Mouse (Mus musculus): ENCODE measurements around the gene Gm10447.

Gm10447 gene

DNA sequence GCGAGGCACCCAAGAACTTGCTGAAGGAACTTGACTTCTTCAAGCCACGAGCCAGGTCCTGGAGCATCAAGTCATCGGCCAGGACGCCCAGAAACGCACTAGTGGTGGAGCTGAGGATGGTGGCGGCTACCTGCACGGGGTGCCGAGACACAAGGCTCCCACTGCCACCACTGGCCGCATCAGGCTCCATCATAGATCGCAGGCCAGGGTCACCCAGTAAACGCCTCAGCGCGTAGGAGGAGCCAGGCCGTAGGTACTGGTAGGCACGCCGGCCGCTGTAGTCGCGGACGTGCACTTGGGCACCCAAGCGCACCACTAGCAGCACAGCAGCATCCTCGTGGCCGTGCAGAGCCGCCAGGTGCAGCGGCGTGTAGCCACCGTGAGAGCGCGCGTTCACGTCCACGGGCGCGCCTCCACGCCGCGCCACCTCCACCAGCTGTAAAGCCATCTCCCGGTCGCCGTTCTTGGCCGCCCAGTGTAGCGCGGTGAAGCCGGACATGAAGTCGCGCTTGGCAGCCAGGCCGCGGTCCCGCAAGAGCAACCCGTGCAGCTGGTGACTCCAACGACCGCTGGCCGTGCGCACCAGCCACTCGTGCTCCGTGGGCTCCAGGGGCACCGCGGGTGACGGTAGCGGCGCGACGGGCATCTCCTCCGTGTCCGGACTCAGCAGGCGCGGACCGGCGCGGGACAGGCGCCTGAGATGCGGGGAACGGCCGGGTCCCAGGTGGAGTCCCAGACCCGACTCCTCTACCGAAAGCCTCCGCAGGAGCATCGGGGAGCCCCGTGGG, 21.7 kb upstream of the Gm10447 start:
- DNase-seq: no peak

DNA sequence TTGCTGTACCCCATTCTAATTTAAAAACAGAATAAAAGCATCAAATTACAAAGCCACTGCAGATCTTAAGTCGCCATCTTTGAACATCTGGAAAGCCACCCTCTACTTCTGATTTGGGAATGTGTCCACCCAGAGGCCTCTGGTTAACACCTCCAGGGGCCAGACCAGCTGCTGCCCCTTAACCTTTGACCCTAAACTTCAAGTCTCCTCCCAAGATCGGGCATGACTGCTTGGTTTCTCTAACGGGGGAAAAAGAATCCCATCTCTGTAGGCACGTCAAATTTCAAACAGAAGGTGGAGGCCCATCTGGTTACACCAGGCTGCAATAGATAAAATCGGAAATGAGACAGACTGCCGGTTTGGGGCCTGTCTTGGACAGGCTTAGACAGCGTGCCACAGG, 20.9 kb upstream of the Gm10447 start:
- no peak for DNase-seq

DNA sequence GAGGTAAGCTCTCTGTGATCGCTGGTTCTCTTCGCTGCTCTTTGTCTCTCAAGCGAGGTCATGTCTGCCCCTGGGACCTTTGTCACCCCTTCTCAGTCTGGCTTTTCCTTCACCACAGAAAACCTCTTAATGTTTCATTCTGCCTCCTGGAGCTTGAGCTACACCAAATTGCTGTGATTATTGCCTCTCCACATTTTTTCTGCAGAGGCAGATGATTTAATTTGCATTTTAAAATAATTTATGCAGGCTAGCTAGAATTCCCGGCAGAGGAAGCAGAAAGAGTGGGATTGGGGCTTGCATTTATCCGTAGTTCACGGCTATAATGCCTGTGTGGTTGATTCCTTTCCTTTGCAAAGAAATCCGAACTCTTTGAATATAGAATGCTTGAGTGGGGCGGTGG, 18.7 kb upstream of the Gm10447 start:
- DNase-seq: no peak

DNA sequence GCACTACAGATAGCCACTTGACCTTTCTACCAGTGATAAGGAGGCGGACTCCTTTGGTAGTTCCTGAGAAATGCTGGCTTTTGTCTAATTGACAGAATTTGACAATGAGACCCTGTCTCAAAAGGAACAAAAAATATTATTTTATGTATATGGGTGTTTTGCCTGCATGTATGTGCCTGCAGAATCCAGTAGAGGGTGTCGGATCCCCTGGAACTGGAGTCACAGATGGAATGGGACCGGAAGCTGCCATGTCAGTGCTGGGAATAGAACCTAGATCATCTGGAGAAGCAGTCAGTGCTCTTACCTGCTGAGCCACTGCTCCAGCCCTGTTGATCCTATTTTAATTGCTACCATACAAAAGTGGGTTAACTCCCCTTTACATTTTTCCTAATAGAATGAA, 15.8 kb upstream of the Gm10447 start:
- no peak for DNase-seq

DNA sequence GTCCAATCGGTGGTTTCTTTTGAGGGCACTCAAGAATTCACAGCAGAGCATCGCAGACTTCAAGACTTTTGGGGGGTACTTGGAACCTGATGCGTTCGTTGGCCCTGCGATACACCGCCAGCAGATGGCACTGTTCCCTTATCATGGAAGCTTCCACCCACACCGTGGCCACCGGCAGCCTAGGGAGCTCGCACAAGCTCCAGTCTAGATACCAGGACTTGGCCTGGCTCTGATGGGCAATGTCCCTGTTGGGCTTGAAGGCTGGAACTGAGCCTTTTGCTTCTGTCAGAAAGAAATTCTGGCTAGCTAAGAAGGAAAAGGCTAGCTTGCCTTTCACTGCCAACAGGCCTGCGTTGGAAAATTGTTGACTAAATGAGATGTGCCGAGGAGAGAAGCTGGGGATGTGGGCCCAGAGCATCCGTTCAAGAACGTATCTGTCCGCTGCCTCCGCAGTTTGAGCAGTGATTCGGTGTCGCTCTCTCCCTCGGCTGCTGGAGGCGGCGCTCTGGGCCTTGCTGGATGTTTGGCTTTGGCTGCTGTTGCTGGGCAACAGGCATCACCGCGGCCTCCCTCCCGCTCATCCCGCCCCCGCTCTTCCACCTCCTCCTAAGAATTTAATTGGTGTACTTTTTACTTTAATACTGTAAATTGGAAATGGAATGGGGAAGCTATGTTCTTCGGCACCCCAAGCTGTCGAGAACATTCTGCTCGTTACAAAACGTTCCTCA, 13.2 kb upstream of the Gm10447 start, which contains the start of gene Gm9837:
TSS of gene Gm9837 (minus strand) at position 512 of the 728 bp plus-strand sequence.
- DNase-seq: peak; percentile 93

DNA sequence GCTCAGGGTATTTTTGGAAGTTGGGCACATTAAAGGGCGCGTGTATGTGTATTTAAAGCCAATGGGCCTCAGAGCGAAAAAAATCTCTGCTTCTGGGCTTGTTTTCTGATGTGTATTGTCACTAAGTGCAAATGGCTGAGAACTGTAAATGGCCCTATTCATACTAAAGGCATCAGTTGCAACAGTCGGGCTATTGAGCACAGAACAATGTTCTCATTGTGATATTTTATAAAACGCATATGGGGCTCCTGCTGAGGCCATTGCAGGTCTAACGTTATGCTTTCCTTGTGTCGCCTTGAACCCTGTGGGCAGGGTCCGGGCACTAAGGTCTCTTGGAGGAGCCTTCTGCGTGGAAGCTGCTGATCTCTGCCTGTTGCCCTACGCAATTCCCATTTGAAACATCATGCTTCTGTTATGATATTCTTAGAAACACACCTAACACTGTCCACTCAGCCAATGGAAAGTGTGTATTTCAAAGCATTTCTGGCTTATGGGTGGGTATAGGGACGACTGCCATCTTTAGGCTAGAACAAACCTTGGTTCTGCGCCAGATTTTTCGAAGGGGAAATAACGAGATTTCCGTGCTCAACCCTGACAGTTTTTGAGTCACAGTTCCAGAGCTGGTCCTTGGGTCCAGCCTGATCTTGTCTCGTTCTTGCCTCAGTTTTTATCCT, 12.5 kb upstream of the Gm10447 start:
- no peak for DNase-seq

DNA sequence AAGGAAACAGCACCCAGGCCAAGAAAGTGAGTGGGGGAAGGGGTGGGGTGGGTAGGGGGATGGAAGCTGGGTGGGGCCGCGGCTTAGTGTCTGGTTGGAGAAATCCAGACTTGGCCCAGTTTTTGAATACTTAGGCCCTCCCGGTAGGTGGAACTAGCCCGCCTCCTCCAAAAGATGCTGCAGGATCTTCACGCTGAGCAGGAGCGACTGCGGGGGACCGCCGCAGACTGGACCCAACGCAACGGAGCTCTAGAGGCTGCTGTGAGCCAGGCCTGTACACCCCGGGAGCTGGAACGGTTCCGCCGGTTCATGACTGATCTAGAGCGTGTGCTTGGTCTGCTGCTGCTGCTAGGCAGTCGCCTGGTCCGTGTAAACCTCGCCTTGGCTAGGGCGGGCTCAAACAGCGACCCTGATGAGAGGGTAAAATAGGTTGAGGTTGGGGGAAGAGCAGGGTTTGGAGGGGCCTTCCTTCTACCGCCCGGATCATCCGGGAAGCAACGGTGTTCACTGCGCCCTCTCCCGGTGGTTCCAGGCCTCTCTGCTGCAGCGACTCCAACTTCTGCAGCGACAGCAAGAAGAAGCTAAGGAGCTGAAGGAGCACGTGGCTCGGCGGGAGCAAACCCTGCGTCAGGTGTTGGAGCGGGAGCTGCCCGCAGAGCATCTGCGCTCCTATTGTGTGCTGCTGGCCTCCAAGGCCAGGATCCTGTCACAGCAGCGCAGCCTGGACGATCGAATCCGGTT, 9.5 kb upstream of the Gm10447 start:
- peak; percentile 87 for DNase-seq

DNA sequence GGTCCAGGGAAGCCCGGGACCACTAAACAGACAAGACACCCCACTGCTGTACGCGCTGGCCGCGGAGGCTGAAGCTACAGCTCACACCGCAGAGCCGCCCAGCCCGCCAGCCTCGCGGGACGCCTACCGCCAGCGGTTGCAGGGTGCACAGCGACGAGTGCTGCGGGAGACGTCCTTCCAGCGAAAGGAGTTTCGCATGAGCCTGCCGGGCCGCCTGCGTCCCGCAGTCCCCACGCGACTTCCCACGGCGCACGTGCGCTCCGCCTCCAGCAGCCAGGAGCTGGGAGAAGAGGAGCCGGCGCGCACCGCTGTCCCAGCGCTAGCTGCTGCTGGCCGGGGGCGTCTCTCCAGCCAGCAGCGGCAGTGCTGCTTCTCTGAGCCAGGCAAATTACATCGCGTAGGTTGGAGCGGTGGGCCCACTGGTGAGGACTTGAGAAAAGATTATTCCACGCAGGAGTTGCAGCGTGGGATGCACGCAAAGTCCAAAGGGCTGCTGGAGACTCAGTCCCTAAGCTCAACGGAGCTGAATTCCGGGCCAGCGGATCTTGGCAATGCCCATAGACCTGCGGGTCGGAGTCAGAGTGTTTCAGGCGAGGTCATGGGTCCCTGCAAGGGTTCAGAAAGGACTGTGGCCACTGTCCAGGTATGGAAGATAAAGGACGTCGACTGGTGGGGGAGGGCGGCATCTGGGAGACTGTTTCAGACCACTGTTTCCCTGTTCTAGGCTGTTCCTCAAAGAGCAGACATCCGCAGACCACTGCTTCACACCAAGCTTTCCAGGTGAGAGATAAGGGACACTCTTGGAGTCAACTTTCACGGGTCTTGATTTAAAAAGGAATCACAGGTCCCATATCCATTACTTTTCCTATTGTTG, 6.9 kb upstream of the Gm10447 start:
- DNase-seq: no peak

DNA sequence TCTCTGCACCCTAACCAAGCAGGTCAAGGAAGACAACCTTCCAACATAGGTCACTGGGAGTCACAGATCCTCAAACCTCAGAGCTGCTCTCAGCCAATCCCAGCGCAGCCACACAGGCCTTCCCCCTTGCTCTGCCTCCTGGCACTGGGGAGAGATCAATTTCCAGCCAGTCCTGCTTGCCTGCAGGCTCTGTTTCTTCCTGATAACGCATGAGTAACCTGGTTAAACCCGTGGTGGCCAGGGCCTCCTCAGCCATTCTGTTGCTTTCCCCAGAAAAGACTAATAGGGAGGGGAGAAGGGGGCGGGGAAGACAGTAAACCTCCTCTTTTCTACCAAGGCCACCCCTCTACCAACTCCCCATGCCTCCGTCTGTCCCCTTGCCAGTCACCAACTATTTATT, 4.8 kb upstream of the Gm10447 start:
- DNase-seq: no peak

DNA sequence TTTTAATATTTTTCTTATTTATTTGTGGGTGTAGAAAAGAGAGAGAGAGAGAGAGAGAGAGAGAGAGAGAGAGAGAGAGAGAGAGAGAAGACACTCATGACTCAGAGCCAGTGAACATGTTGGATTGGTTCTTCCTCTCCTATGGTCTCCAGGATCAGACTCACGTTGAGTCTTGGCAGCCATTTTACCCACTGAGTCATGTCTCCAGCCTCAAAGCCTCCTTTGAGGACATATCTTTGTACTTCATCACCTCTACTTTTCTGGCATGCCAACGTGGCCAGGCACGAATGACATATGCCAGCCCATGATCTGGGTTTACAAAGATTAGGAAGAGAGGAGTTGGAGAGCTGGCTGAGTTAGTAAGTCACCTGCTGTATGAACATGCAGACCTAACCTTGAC, 3.3 kb upstream of the Gm10447 start:
- DNase-seq: no peak

DNA sequence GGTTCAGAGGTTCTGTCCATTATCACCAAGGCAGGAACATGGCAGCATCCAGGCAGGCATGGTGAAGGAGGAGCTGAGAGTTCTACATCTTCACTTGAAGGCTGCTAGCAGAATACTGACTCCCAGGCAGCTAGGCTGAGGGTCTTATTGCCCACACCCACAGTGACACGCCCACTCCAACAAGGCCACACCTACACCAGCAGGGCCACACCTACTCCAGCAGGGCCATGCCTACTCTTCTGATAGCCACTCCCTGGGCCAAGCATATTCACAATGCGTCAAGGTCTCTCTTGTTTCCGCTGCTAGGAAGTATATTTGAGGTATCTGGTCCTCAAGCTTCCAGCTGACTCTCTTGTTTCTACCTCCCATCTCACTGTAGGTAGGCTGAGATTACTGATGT, 2.1 kb upstream of the Gm10447 start:
- no peak for DNase-seq

DNA sequence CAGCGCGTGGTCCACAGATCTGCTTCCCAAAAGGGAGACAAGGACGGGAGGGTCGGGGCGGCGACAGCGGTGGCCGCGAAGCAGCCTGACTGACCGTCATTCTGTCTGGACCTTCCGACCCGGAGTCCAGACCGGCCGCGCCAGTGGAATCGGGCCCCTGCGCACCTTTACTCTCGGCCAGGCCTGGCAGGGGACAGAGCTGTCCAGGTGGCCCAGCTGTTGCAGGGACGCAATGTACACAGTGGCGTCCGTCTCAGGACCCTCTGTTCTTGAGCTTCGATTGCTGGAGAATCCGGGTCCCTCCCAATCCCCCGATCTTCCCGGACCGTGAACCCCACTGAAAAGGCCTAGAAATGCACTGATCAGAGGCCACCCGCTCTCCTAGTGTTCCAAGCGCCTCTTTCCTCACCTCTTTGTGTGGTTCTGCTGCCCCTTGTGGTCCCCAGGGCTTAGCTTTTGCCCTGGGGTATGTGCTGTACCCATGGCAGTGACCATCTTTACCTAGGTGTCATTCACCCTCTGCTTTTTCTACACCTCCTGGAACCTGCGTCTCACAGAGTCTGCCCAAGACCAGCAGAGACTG, 553 bp upstream of the Gm10447 start:
- peak; percentile 26 for DNase-seq

DNA sequence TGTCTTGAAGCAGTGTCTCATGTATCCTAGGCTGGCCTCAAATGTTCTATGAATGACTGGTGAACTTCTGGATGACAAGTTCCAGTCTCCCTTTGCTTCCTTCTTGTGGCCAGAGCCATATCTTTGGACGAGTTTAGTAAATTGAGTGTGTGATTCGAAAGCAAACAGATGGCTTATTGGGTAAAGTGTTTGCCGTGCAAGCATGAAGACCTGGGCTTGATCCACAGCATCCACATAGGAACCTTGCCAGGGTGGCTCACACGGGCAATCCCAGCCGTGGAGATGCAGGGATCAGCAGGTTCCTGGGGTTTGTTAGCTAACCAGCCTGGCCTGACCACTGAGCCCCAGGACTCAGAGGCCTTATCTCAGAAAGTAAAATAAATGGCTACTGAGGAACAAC, 3.9 kb downstream of the Gm10447 start:
- DNase-seq: no peak

DNA sequence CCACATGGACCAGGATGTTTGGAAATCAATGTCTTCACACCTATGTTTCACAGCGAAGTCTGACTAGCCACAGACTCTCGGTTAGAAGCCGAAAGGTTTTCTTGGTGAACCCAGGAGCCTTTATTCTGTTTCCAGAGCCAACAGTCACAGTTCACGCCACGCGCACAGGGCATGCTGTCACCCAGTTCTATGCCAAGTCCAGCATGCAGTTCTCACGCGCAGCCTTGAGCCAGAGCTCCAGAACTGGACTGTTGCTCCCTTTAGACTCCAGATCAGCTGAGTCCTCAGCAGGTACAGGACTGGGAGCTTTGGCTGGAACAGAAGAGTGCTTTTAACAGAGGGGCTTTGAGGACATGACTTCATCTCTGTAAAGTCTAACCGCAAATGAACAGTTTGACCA, 4.5 kb downstream of the Gm10447 start:
- no peak for DNase-seq

DNA sequence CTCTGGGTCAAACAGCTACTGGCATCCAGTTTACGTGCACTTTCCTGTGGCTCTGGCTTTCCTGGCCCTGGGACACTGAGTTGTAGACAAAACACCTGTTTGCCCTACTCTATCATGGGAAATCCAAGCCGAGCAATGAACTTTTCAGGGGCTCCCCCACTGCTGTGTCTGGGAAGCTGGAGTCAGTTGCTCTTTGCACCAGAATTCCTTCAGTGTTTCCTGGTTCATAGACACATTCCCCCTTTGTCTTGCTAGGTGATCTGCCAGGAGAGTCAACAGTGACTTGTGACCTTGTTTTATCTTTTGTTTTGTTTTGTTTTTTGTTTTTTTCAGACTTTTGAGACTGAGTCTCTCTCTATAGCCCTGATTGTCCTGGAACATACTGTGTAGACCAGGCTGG, 5.5 kb downstream of the Gm10447 start:
- no peak for DNase-seq

DNA sequence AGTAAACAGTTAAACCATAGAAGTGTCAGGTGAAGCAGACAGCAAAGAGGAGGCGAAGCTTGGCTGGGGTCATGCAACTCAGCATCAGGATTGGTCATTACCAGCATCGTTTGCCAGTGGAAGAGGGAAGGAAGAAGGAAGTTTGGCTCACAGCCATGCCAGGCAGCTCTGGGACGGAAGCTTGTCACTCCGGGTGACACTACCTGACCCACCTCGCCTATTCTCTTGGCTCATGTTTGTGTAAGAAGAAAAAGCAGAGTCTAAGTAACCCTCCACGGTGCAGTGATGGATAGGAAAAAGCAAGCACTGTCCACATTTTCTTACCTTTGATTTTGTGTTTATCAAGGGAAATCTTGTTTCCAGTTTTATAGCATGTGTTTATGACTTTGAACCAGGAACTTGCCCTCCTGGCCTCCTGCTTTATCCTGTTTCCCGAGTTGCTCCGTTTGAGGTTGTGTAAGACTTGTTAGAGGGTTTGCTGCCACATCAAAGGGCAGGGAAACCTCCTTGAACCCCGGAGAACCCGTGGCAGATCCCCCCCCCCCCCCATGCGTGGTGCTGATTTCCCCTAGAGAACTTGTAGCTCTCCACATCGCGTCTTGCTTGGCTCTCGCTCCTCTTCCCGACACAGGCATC, 6.7 kb downstream of the Gm10447 start:
- DNase-seq: no peak

DNA sequence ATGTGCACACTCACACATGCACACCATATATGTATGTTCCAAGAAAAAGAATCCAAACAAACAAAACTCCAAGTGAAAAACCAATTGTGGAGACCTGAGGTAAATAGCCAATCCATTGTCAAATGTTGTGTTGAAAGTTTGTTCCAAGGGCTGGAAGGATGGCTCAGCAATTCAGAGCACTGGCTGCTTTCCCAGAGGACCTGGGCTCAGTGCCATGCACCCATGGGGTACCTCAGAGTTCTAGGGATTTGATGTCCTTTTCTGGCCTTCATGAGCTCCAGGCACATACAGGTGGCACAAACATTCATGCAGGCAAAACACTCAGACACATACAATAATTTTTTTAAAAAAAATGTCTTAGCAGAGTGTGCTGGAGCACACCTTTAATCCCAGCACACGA, 8.4 kb downstream of the Gm10447 start:
- DNase-seq: no peak

DNA sequence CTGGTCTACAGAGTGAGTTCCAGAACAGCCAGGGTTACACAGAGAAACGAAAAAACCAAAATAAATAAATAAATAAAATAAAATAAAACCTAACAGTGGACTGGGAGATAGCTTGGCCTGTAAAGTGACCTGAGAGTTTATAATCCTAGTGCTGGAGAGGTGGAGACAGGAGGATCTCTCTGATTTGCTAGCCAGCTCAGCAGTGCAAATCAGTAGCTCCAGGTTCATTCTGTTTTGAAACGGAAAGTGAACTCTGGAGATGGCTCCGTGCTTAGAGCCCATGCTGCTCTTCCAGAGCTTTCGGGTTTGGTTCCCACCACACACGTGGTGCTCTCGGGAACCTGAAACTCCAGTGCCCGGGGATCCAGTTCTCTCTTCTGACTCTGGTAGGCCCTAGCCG, 8.9 kb downstream of the Gm10447 start:
- DNase-seq: no peak

DNA sequence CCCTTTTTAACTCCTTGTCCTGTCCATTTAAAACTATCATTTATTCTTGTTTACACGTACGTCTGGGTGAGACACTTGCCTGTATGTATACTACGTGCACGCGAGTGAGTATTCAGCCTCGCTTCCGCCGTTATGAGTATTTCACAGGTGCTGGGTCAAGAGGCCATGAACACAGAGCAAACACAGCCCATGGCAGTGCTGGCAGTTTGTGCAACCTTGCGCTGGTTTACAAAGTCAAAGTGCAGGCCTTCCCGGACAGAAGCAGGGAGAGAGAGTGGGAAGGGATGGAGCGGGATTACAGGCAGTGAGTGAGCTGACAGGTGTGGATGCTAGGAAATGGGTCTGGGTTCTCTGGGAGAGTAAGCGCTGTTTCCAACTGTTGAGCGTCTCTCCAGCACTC, 10.7 kb downstream of the Gm10447 start:
- no peak for DNase-seq

DNA sequence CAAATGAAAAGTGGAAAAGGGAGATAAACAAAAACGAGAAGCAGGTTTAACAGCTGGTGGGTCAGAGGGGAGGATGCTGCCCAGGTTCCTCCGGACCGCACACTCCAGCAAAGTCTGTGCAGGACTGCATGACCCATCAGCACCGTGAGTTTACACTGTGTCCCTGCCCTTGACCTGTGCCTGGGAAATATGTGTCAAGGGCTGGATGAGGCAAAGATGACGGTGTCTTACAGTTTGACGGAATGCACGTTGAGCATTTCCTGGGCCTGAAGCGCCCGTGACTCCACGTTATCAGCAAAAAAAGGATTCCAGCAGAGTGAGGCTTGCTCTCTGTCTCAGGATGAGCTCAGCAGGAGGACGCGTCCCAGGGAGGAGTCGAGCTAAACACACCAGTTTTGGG, 11.3 kb downstream of the Gm10447 start:
- no peak for DNase-seq

DNA sequence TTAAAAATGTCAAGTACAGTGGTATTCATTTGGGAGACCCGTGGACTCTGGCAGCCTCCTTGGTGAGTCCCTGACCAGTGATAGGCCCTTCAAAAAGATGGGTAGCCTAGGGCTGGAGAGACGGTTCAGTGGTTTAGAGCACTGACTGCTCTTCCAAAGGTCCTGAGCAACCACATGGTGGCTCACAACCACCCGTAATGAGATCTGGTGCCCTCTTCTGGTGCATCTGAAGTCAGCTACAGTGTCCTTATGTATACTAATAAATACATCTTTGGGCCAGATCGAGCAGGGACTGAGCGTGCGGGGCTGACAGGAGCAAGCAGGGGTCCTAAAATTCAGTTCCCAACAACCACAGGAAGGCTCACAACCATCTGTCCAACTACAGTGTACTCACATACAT, 13.0 kb downstream of the Gm10447 start:
- peak; percentile 52 for DNase-seq
